Mouse (Mus musculus) bone marrow, adult 2 months (tissue): ENCODE data around the gene Ptpre. TPM values are rescaled to one million over a fixed set of nuclear protein-coding genes. Genes with fewer than 3 reads are reported as not detected.
"Not testable (repeated sequence)": the region's sequence is repeated elsewhere in the genome, so short reads cannot be mapped to it uniquely, and the experiment has no call there.

Source experiments
- H3K27ac ChIP-seq: fragments of 200-500 bp; 2 replicates; pipeline ENCODE4 v1.5.1; 2012; ENCODE audit warnings: low read depth, mild to moderate bottlenecking, control low read depth, inconsistent platforms, low read length; ENCODE audit not compliant: control insufficient read depth, poor library complexity, insufficient read depth
- H3K4me1 ChIP-seq: fragments of 200-500 bp; 2 replicates; pipeline ENCODE4 v1.6.1; 2011; ENCODE audit warnings: low read length; ENCODE audit not compliant: control insufficient read depth, insufficient read depth
- H3K4me3 ChIP-seq: fragments of 200-500 bp; replicated peaks from 2 replicates; pipeline ENCODE3; 2011; ENCODE audit warnings: mild to moderate bottlenecking, low read depth, low read length, control low read depth; ENCODE audit not compliant: control insufficient read depth
- CTCF ChIP-seq: fragments of 200-500 bp; IDR thresholded peaks from 2 replicates; pipeline ENCODE4 v1.5.1; 2011; ENCODE audit warnings: low read length, control low read depth; ENCODE audit not compliant: control insufficient read depth, insufficient read depth
- POLR2A ChIP-seq: fragments of 200-500 bp; IDR thresholded peaks from 2 replicates; pipeline ENCODE4 v1.6.1; 2011; ENCODE audit warnings: low read depth, mild to moderate bottlenecking, control low read depth, low read length, borderline replicate concordance; ENCODE audit not compliant: control insufficient read depth
- WGBS: fragments of 180-500 bp; shearing (Covaris S2); methylation state at CpG from one replicate; pipeline ENCODE4 v1.1.7; 2018; 5-methylcytosine and 5-hydroxymethylcytosine counted together
- polyA plus RNA-seq: library from polyadenylated mRNA; stranded (reverse); fragments of >200 nt; gene quantifications from 2 replicates; pipeline ENCODE4 v1.2.4, GENCODE M21; 2011; ENCODE audit warnings: low replicate concordance; ENCODE audit not compliant: missing spikeins, insufficient read depth, insufficient read length

Gene Ptpre
- polyA plus RNA-seq, 1 experiment, result 27.7 TPM

GRCm38 (mm10) chr7:135613380-135613779 lies 76.1 kb downstream of the Ptpre start:
- peaks cover 2% of the 10 kb centered on the region; the same call in 1 of the 2 replicates for H3K4me1 ChIP-seq
- WGBS, result 85% methylated on average over 3 of the region's 3 CpGs
- TF ChIP-seq POLR2A (no peak), CTCF (no peak)
- H3K27ac ChIP-seq, result no peak overlapping the region
- H3K4me3 ChIP-seq, result no peak overlapping the region

- TF ChIP-seq POLR2A (no peak), CTCF (no peak)
- Histone ChIP-seq H3K4me1 (peaks cover 2% of the 10 kb centered on the region; the same call in 1 of the 2 replicates), H3K4me3 (no peak overlapping the region), H3K27ac (no peak overlapping the region)
- 86% methylated on average over 8 of the region's 8 CpGs for WGBS
Measured at GRCm38 (mm10) chr7:135614892-135615291, 77.6 kb downstream of the Ptpre start.

GRCm38 (mm10) chr7:135616479-135616878 lies 79.2 kb downstream of the Ptpre start:
- not testable (repeated sequence) for H3K4me1 ChIP-seq, H3K27ac ChIP-seq, H3K4me3 ChIP-seq
- TF ChIP-seq CTCF, result peak; percentile 64

GRCm38 (mm10) chr7:135617776-135618175 lies 80.5 kb downstream of the Ptpre start:
- no peak overlapping the region for H3K27ac ChIP-seq
- TF ChIP-seq CTCF (no peak), POLR2A (no peak)
- WGBS, result 77% methylated on average over 11 of the region's 11 CpGs
- H3K4me1 ChIP-seq, result peaks cover 2% of the 10 kb centered on the region; the same call in 1 of the 2 replicates
- no peak overlapping the region for H3K4me3 ChIP-seq

GRCm38 (mm10) chr7:135621649-135622048 lies 84.4 kb downstream of the Ptpre start:
- H3K4me1 ChIP-seq, result no peaks in the 10 kb centered on the region; the same call in 1 of the 2 replicates
- WGBS, result 76% methylated on average over 6 of the region's 6 CpGs
- H3K27ac ChIP-seq, result no peak overlapping the region
- no peak for TF ChIP-seq CTCF
- no peak for TF ChIP-seq POLR2A
- no peak overlapping the region for H3K4me3 ChIP-seq

GRCm38 (mm10) chr7:135622241-135622640 lies 85.0 kb downstream of the Ptpre start:
- Histone ChIP-seq H3K4me3 (no peak overlapping the region), H3K27ac (no peak overlapping the region), H3K4me1 (no peaks in the 10 kb centered on the region; the same call in 1 of the 2 replicates)
- TF ChIP-seq CTCF (no peak), POLR2A (no peak)

GRCm38 (mm10) chr7:135624854-135625253 lies 87.6 kb downstream of the Ptpre start:
- Histone ChIP-seq H3K4me1 (peaks cover 1% of the 10 kb centered on the region), H3K4me3 (no peak overlapping the region), H3K27ac (no peak overlapping the region)
- TF ChIP-seq POLR2A, result no peak
- TF ChIP-seq CTCF, result peak; percentile 17; the same call in 1 of the 2 replicates
- 80% methylated on average over 3 of the region's 3 CpGs for WGBS

GRCm38 (mm10) chr7:135628363-135628762 lies 91.1 kb downstream of the Ptpre start:
- TF ChIP-seq CTCF, result no peak
- no peak for TF ChIP-seq POLR2A
- no peak overlapping the region for H3K4me3 ChIP-seq
- 48% methylated on average over 7 of the region's 7 CpGs for WGBS
- peak overlapping the region; percentile 64 for H3K27ac ChIP-seq
- H3K4me1 ChIP-seq, result peaks cover 1% of the 10 kb centered on the region

GRCm38 (mm10) chr7:135629019-135629418 lies 91.7 kb downstream of the Ptpre start:
- peaks cover 1% of the 10 kb centered on the region for H3K4me1 ChIP-seq
- H3K4me3 ChIP-seq, result no peak overlapping the region
- peak overlapping the region; percentile 6; the same call in 1 of the 2 replicates for H3K27ac ChIP-seq
- 55% methylated on average over 9 of the region's 9 CpGs for WGBS
- TF ChIP-seq CTCF (no peak), POLR2A (no peak)
